Mouse (Mus musculus) adrenal gland, adult 10 weeks (tissue): ENCODE measurements around the gene Spen. TPM values are rescaled to one million over a fixed set of nuclear protein-coding genes. Genes with fewer than 3 reads are reported as not detected.

ENCODE experiments used
- polyA plus RNA-seq: library from polyadenylated mRNA; stranded (reverse); fragments of 350-450 nt; fragmentation: Illumina TruSeq; extraction: RNeasy Lipid Tissue Mini Kit (QIAGEN cat#74804); gene quantifications from one replicate; pipeline ENCODE4 v1.2.3, GENCODE M21; 2014; ENCODE audit warnings: low read depth, low replicate concordance

Gene Spen
- polyA plus RNA-seq: 9.1 TPM

GRCm38 (mm10) chr4:141538408-141539212, at the start of gene Spen:
Gene Spen (minus strand): TSS chr4:141538597.

GRCm38 (mm10) chr4:141444451-141445327, 93.7 kb downstream of the Spen start, which contains the start of gene Zbtb17:
Gene Zbtb17 (plus strand): TSS chr4:141444654.

GRCm38 (mm10) chr4:141435974-141436373, 102.4 kb downstream of the Spen start, which contains the start of gene Srarp:
Gene Srarp (minus strand): TSS chr4:141436105.

GRCm38 (mm10) chr4:141420192-141420829, 118.1 kb downstream of the Spen start, which contains the start of gene Hspb7:
Gene Hspb7 (plus strand): TSS chr4:141420779.

Other genes starting within 250 kb of the Spen start
- gene Epha2, start 237.4 kb downstream of the Spen start, polyA plus RNA-seq: 0.70 TPM
- not detected for gene Fam131c, start 170.4 kb downstream of the Spen start, polyA plus RNA-seq
- gene Clcnka, start 139.9 kb downstream of the Spen start, polyA plus RNA-seq: not detected
- gene Clcnkb, start 122.6 kb downstream of the Spen start, polyA plus RNA-seq: not detected
- gene Hspb7, start 117.8 kb downstream of the Spen start, polyA plus RNA-seq: not detected
- not detected for gene Srarp, start 102.5 kb downstream of the Spen start, polyA plus RNA-seq
- gene Zbtb17, start 93.9 kb downstream of the Spen start, polyA plus RNA-seq: not detected
- 7.1 TPM for gene Fblim1, start 67.5 kb upstream of the Spen start, polyA plus RNA-seq
- gene Tmem82, start 80.0 kb upstream of the Spen start, polyA plus RNA-seq: not detected
- 0.35 TPM for gene Slc25a34, start 85.2 kb upstream of the Spen start, polyA plus RNA-seq
- gene Plekhm2, start 126.3 kb upstream of the Spen start, polyA plus RNA-seq: 1.3 TPM
- not detected for gene Rsc1a1, start 147.0 kb upstream of the Spen start, polyA plus RNA-seq
- 33.9 TPM for gene Ddi2, start 184.8 kb upstream of the Spen start, polyA plus RNA-seq
- 0.70 TPM for gene Agmat, start 208.1 kb upstream of the Spen start, polyA plus RNA-seq